Mouse (Mus musculus) cortical plate, adult 2 months (tissue): ENCODE data around the gene Prr36.

Experiments used
- CTCF ChIP-seq: fragments of 200-500 bp; IDR thresholded peaks from 2 replicates; pipeline ENCODE4 v1.5.1; 2011; ENCODE audit warnings: mild to moderate bottlenecking, control low read depth, low read length; ENCODE audit not compliant: insufficient read depth; ENCODE audit errors: extremely low read depth
- POLR2A ChIP-seq: fragments of 200-500 bp; IDR thresholded peaks from 2 replicates; pipeline ENCODE4 v1.6.1; 2011; ENCODE audit warnings: mild to moderate bottlenecking, low read length, control low read depth; ENCODE audit not compliant: insufficient read depth; ENCODE audit errors: extremely low read depth

DNA sequence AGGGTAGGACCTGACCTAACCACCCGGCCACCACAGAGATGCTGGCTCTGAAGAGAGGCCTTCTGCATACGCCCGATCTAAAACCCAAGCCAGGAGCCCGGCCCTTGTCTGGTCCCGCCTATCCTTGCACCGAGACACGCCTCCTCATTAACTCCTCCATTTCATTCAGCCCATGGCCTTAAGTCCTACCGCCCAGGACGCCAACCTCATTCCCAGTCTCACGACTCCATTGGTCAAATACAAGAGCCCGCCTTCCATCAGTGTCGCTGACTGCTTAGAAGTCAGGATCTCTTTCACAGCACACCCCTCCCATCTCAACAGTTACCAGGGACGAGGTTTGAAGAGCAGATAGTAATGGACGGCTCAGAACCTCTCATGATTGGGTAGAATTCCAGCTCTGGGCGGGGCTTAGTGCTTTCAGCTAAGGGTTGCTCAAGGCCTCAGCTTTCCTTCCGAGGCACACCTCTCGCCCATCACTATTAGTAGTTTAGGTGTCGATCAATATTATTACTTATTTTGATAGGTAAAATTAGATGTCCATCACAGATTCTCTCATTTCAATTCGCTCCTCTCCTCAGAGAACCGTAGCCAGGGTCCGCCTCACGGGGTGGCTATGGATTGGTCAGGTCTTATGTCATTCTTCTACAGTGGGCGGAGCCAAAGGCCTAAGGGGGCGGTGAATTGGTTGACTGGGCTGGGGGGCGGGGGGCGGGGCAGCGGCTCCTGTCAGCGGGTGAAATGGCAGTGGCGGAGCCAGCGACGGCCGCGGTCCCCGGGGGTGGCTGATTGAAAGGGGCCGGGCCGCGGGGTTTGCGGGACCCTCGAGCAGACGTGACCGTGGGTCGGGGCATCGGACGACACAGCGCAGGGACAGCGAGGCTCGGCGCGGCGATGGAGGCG lies 51.2 kb downstream of the Prr36 start, which contains the start of gene Evi5l:
- TF ChIP-seq CTCF (no peak), POLR2A (peak; percentile 82; the same call in 1 of the 2 replicates)
